Mouse (Mus musculus): ENCODE results near the gene D17H6S53E.

DNA sequence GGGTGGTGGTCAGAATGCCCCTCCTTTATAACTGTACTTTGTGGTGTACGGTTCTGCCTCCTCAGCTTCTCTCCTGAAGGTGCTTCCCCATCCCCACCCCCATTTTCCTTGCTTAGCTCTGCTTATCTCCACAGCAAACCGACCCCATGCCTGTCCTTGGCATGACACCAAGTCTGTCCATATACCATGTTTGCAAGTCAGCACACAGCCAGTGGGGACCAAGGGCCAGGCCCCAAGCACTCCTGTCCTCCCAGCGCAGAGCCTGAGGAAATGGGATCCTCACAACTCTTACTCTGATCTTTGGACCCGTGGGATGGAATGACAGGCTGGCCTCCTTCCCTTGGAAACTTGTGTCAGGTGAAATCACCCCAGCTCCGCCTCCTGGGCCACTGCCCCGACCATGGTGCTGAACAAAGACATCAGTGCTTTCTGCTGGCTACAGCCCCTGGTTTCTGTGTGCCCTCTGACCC is 22.9 kb upstream of the D17H6S53E start:
- TF ChIP-seq CTCF (IDR thresholded peaks at IDR 0.05; ENCODE audit: control insufficient read depth, insufficient read depth, insufficient read length) (no peak), MYOG (IDR thresholded peaks at IDR 0.05; ENCODE audit: control insufficient read depth, extremely low read depth, insufficient read length) (no peak), USF1 (IDR thresholded peaks at IDR 0.05; ENCODE audit: low read depth) (no peak), MAX (IDR thresholded peaks at IDR 0.05) (no peak), MYOD1 (IDR thresholded peaks at IDR 0.05; ENCODE audit: control insufficient read depth, insufficient read length, low read depth) (no peak), FOSL1 (IDR thresholded peaks at IDR 0.05; ENCODE audit: insufficient read depth, low read length, poor library complexity, severe bottlenecking) (no peak), CEBPB (IDR thresholded peaks at IDR 0.05; ENCODE audit: low read depth) (no peak)
